Mouse (Mus musculus) E14TG2a.4 (cell line): Measurements from ENCODE around the gene Kcnip1.

Experiments used
- CTCF ChIP-seq: conservative IDR thresholded peaks from 2 replicates; pipeline ENCODE4 v1.5.1; 2014; ENCODE audit warnings: low read length
- NANOG ChIP-seq: IDR thresholded peaks from 2 replicates; pipeline ENCODE4 v1.6.1; 2014; ENCODE audit warnings: borderline replicate concordance, low read length, mixed read lengths
- POU5F1 ChIP-seq: IDR thresholded peaks from 2 replicates; pipeline ENCODE4 v1.6.1; 2014; ENCODE audit warnings: low read length, borderline replicate concordance

- no peak for TF ChIP-seq CTCF
- no peak for TF ChIP-seq NANOG
- no peak for TF ChIP-seq POU5F1
These were observed 69.9 kb downstream of the Kcnip1 start for GRCm38 (mm10) chr11:33923031-33923430.
